Mouse (Mus musculus): ENCODE data around the gene Utf1.
A peak's percentile ranks its signal among the peaks of the same experiment; 100 is the strongest.

The Utf1 gene

GRCm38 (mm10) chr7:139937810-139938209, 5.8 kb upstream of the Utf1 start:
- no peak for DNase-seq (ENCODE audit: low read depth, low spot score)

- no peak for DNase-seq (ENCODE audit: low read depth, low spot score)
Measured at GRCm38 (mm10) chr7:139940476-139941209, 2.9 kb upstream of the Utf1 start.

GRCm38 (mm10) chr7:139944291-139945240, 977 bp downstream of the Utf1 start:
- no peak for DNase-seq (ENCODE audit: low read depth, low spot score)

GRCm38 (mm10) chr7:139945516-139945915, 1.9 kb downstream of the Utf1 start:
- no peak for DNase-seq (ENCODE audit: low read depth, low spot score)

- no peak for DNase-seq (ENCODE audit: low read depth, low spot score)
Measured at GRCm38 (mm10) chr7:139946032-139946431, 2.4 kb downstream of the Utf1 start.

GRCm38 (mm10) chr7:139949893-139950282, 6.3 kb downstream of the Utf1 start:
- no peak for DNase-seq (ENCODE audit: low read depth, low spot score)

GRCm38 (mm10) chr7:139950283-139950971, 6.8 kb downstream of the Utf1 start:
- DNase-seq (ENCODE audit: low read depth, low spot score) = no peak

GRCm38 (mm10) chr7:139951079-139951478, 7.5 kb downstream of the Utf1 start:
- DNase-seq (ENCODE audit: low read depth, low spot score) = no peak

- DNase-seq (ENCODE audit: low read depth, low spot score) = no peak
Measured at GRCm38 (mm10) chr7:139951991-139952633, 8.5 kb downstream of the Utf1 start.

- DNase-seq (ENCODE audit: low read depth, low spot score) = no peak
Measured at GRCm38 (mm10) chr7:139955505-139955904, 11.9 kb downstream of the Utf1 start.

- no peak for DNase-seq (ENCODE audit: low read depth, low spot score)
Measured at GRCm38 (mm10) chr7:139956658-139957057, 13.1 kb downstream of the Utf1 start.

- DNase-seq (ENCODE audit: low read depth, low spot score) = no peak
Measured at GRCm38 (mm10) chr7:139957437-139957836, 13.8 kb downstream of the Utf1 start.

GRCm38 (mm10) chr7:139957958-139958357, 14.4 kb downstream of the Utf1 start:
- no peak for DNase-seq (ENCODE audit: low read depth, low spot score)

- no peak for DNase-seq (ENCODE audit: low read depth, low spot score)
Measured at GRCm38 (mm10) chr7:139961141-139961540, 17.6 kb downstream of the Utf1 start.

- DNase-seq (ENCODE audit: low read depth, low spot score) = no peak
Measured at GRCm38 (mm10) chr7:139963814-139964213, 20.2 kb downstream of the Utf1 start.

GRCm38 (mm10) chr7:139967175-139967574, 23.6 kb downstream of the Utf1 start:
- no peak for DNase-seq (ENCODE audit: low read depth, low spot score)

GRCm38 (mm10) chr7:139968428-139968827, 24.8 kb downstream of the Utf1 start:
- no peak for DNase-seq (ENCODE audit: low read depth, low spot score)

- peak; percentile 63 for DNase-seq (ENCODE audit: low read depth, low spot score)
Measured at GRCm38 (mm10) chr7:139969348-139970130, 25.9 kb downstream of the Utf1 start.

- no peak for DNase-seq (ENCODE audit: low read depth, low spot score)
Measured at GRCm38 (mm10) chr7:139970216-139970919, 26.8 kb downstream of the Utf1 start.

GRCm38 (mm10) chr7:139970979-139971378, 27.4 kb downstream of the Utf1 start:
- no peak for DNase-seq (ENCODE audit: low read depth, low spot score)

Measured in embryo, embryonic 11.5 days (tissue).